In the genomic region with DNA sequence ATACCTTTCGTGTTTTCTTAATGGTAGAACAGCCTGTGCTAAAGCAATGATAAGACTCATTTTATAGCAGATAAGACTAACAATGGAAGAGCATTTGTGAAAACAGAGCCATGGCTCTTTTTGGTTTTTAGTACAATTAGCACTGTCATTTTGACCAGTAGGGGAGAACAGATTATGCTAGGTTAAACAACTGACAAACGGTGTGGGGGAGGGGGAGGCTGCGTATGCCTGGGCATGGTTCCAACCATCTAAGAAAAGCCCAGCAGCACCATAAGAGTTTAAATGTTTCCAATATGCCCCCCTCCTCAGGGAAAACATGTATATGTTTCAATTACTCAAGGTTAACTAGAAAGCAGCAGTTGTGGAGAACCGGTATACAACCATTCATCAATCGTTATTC, we compare ENCODE assay signal across 9 mouse cellular contexts.
A peak's percentile ranks its signal among the peaks of the same experiment; 100 is the strongest.
DNase-seq lines count a peak whose midpoint lies in the region; ATAC-seq and TF ChIP-seq lines count a peak whose summit lies in the region.
"Had no signal": no experiment of that assay in that cellular context is flagged by ENCODE, and none has a peak within 500 bp of the region (broad histone marks: within the 10 kb centered on the region; RNA-seq: fewer than 3 reads in every experiment).

No protein-coding gene starts in this region.

- TF ChIP-seq CTCF in lung, postnatal 0 days (IDR thresholded peaks at IDR 0.05), result no peak

- H3K9me3 ChIP-seq in heart, embryonic 16.5 days (replicated peaks; ENCODE audit: control insufficient read depth, low read length), result no peaks in the 10 kb centered on the region
- no peaks in the 10 kb centered on the region for H3K9me3 ChIP-seq in heart, embryonic 10.5 days
- H3K9me3 ChIP-seq in lung, postnatal 0 days (ENCODE audit: low read length), result no peaks in the 10 kb centered on the region
- no peaks in the 10 kb centered on the region for H3K9me3 ChIP-seq in embryonic facial prominence, embryonic 14.5 days (ENCODE audit: control insufficient read depth, low read length)
- no peaks in the 10 kb centered on the region for H3K9me3 ChIP-seq in neural tube, embryonic 15.5 days (replicated peaks)
- H3K9me3 ChIP-seq in intestine, embryonic 16.5 days (ENCODE audit: control insufficient read depth, low read length), result no peaks in the 10 kb centered on the region
- H3K9me3 ChIP-seq: limb, embryonic 13.5 days had no signal

- no peaks in the 10 kb centered on the region for H3K36me3 ChIP-seq in heart, embryonic 16.5 days (ENCODE audit: control insufficient read depth, insufficient read depth)
- H3K36me3 ChIP-seq in heart, embryonic 10.5 days, result no peaks in the 10 kb centered on the region
- H3K36me3 ChIP-seq in lung, postnatal 0 days (ENCODE audit: insufficient read depth, low read length), result no peaks in the 10 kb centered on the region
- H3K36me3 ChIP-seq in embryonic facial prominence, embryonic 14.5 days (ENCODE audit: control insufficient read depth, insufficient read depth, low read length), result no peaks in the 10 kb centered on the region
- H3K36me3 ChIP-seq in neural tube, embryonic 15.5 days, result no peaks in the 10 kb centered on the region
- H3K36me3 ChIP-seq in intestine, embryonic 16.5 days (ENCODE audit: control insufficient read depth, insufficient read depth, low read length), result no peaks in the 10 kb centered on the region
- H3K36me3 ChIP-seq: limb, embryonic 13.5 days had no signal

- TF ChIP-seq EP300 in lung, postnatal 0 days (IDR thresholded peaks at IDR 0.05), result no peak

- DNase-seq in heart, embryonic 10.5 days (ENCODE audit: low spot score), result no peak
- peak; percentile 29 for DNase-seq in lung, postnatal 10 days
- DNase-seq in lung, postnatal 0 days (ENCODE audit: low spot score), result no peak
- DNase-seq in embryonic facial prominence, embryonic 14.5 days (ENCODE audit: low spot score), result peak; percentile 59
- DNase-seq in gastrocnemius, postnatal 10 days, result no peak

- ATAC-seq in heart, embryonic 16.5 days (replicated peaks; ENCODE audit: extremely low read depth, insufficient read depth, low FRiP score), result no peak; the same call in 1 of the 2 replicates
- ATAC-seq in lung, postnatal 0 days, result no peak
- ATAC-seq in embryonic facial prominence, embryonic 14.5 days (ENCODE audit: low read depth), result no peak
- no peak for ATAC-seq in neural tube, embryonic 15.5 days (ENCODE audit: low FRiP score)
- ATAC-seq in intestine, embryonic 16.5 days, result no peak

- no peaks in the 10 kb centered on the region for H3K27me3 ChIP-seq in heart, embryonic 16.5 days (ENCODE audit: control insufficient read depth, insufficient read depth, low read length)
- no peaks in the 10 kb centered on the region for H3K27me3 ChIP-seq in heart, embryonic 10.5 days (ENCODE audit: insufficient read depth, poor library complexity, severe bottlenecking)
- H3K27me3 ChIP-seq in lung, postnatal 0 days (replicated peaks; ENCODE audit: insufficient read depth, low read length), result no peaks in the 10 kb centered on the region
- H3K27me3 ChIP-seq in embryonic facial prominence, embryonic 14.5 days (replicated peaks; ENCODE audit: control insufficient read depth, insufficient read depth, low read length), result no peaks in the 10 kb centered on the region
- H3K27me3 ChIP-seq in neural tube, embryonic 15.5 days (replicated peaks), result no peaks in the 10 kb centered on the region
- H3K27me3 ChIP-seq in intestine, embryonic 16.5 days (replicated peaks; ENCODE audit: control insufficient read depth, insufficient read depth, low read length), result no peaks in the 10 kb centered on the region
- H3K27me3 ChIP-seq: limb, embryonic 13.5 days had no signal

- WGBS in heart, embryonic 16.5 days, result 31% methylated on average over 5 of the region's 5 CpGs
- WGBS in heart, embryonic 10.5 days, result 55% methylated on average over 5 of the region's 5 CpGs
- 35% methylated on average over 5 of the region's 5 CpGs for WGBS in lung, postnatal 0 days
- 40% methylated on average over 5 of the region's 5 CpGs for WGBS in embryonic facial prominence, embryonic 14.5 days
- 28% methylated on average over 5 of the region's 5 CpGs for WGBS in neural tube, embryonic 15.5 days
- 46% methylated on average over 5 of the region's 5 CpGs for WGBS in intestine, embryonic 16.5 days

- H3K4me2 ChIP-seq in heart, embryonic 16.5 days (ENCODE audit: low read depth, low read length), result peak overlapping the region; percentile 27; the same call in 1 of the 2 replicates
- no peak overlapping the region for H3K4me2 ChIP-seq in lung, postnatal 0 days (replicated peaks; ENCODE audit: low read depth, low read length)
- no peak overlapping the region; the same call in 1 of the 2 replicates for H3K4me2 ChIP-seq in embryonic facial prominence, embryonic 14.5 days (ENCODE audit: low read depth, low read length)
- H3K4me2 ChIP-seq in neural tube, embryonic 15.5 days, result no peak overlapping the region
- H3K4me2 ChIP-seq in intestine, embryonic 16.5 days (ENCODE audit: low read depth, low read length), result no peak overlapping the region
- H3K4me2 ChIP-seq: limb, embryonic 13.5 days had no signal

- H3K9ac ChIP-seq in heart, embryonic 16.5 days (ENCODE audit: low read length), result no peak overlapping the region
- no peak overlapping the region for H3K9ac ChIP-seq in lung, postnatal 0 days (replicated peaks; ENCODE audit: low read depth)
- no peak overlapping the region for H3K9ac ChIP-seq in embryonic facial prominence, embryonic 14.5 days (ENCODE audit: low read depth, low read length)
- H3K9ac ChIP-seq in neural tube, embryonic 15.5 days (replicated peaks), result no peak overlapping the region
- H3K9ac ChIP-seq in intestine, embryonic 16.5 days (ENCODE audit: low read depth, low read length), result no peak overlapping the region
- H3K9ac ChIP-seq: limb, embryonic 13.5 days had no signal

- H3K4me1 ChIP-seq in heart, embryonic 16.5 days (ENCODE audit: control insufficient read depth, insufficient read depth, low read length), result peaks cover 16% of the 10 kb centered on the region
- 0 out of 2 replicates have a peak, but pooled peaks cover 4% of the 10 kb centered on the region for H3K4me1 ChIP-seq in heart, embryonic 10.5 days
- H3K4me1 ChIP-seq in lung, postnatal 0 days (ENCODE audit: insufficient read depth, low read depth, low read length), result no peaks in the 10 kb centered on the region
- peaks cover 17% of the 10 kb centered on the region for H3K4me1 ChIP-seq in embryonic facial prominence, embryonic 14.5 days (ENCODE audit: control insufficient read depth, insufficient read depth, low read length)
- H3K4me1 ChIP-seq in neural tube, embryonic 15.5 days, result peaks cover 28% of the 10 kb centered on the region
- H3K4me1 ChIP-seq in intestine, embryonic 16.5 days (ENCODE audit: control insufficient read depth, insufficient read depth, low read length), result no peaks in the 10 kb centered on the region; the same call in 1 of the 2 replicates

- no peak overlapping the region for H3K27ac ChIP-seq in heart, embryonic 16.5 days (ENCODE audit: low read length)
- H3K27ac ChIP-seq in heart, embryonic 10.5 days, result no peak overlapping the region
- H3K27ac ChIP-seq in lung, postnatal 0 days (ENCODE audit: low read length), result no peak overlapping the region
- H3K27ac ChIP-seq in embryonic facial prominence, embryonic 14.5 days (replicated peaks; ENCODE audit: low read depth, low read length), result no peak overlapping the region
- 0 out of 2 replicates have a peak overlapping the region, but pooled peaks have one; percentile 29 for H3K27ac ChIP-seq in neural tube, embryonic 15.5 days (replicated peaks)
- H3K27ac ChIP-seq in intestine, embryonic 16.5 days (ENCODE audit: low read length), result no peak overlapping the region

- H3K4me3 ChIP-seq in heart, embryonic 16.5 days (ENCODE audit: low read length), result no peak overlapping the region
- H3K4me3 ChIP-seq in heart, embryonic 10.5 days, result no peak overlapping the region
- H3K4me3 ChIP-seq in lung, postnatal 0 days (ENCODE audit: low read depth, low read length), result no peak overlapping the region
- no peak overlapping the region for H3K4me3 ChIP-seq in embryonic facial prominence, embryonic 14.5 days (ENCODE audit: low read depth, low read length)
- H3K4me3 ChIP-seq in neural tube, embryonic 15.5 days (replicated peaks), result no peak overlapping the region
- H3K4me3 ChIP-seq in intestine, embryonic 16.5 days (ENCODE audit: low read length), result no peak overlapping the region
- H3K4me3 ChIP-seq: limb, embryonic 13.5 days had no signal

Comparison
In these comparisons a context has a peak if more than half of its experiments do, and no peak if none do; other contexts are left out.
1. DNase-seq: peak in lung, postnatal 10 days (single experiment) and embryonic facial prominence, embryonic 14.5 days (single experiment); none in heart, embryonic 10.5 days (single experiment), lung, postnatal 0 days (single experiment) and gastrocnemius, postnatal 10 days (single experiment).